Mouse (Mus musculus) embryonic facial prominence, embryonic 12.5 days (tissue): ENCODE data around the gene Gm7168. TPM values are rescaled to one million over a fixed set of nuclear protein-coding genes. Genes with fewer than 3 reads are reported as not detected.
"Not testable (repeated sequence)": the region's sequence is repeated elsewhere in the genome, so short reads cannot be mapped to it uniquely, and the experiment has no call there.

Source experiments
- ATAC-seq: fragments of 200-750 bp; cut with Nextera tagmentation; 2 replicates; pipeline ENCODE4 v1.8.0; 2017; ENCODE audit not compliant: insufficient number of reproducible peaks, insufficient read depth, low FRiP score, low TSS enrichment
- H3K27ac ChIP-seq: fragments of 300-500 bp; sonication (generic); 2 replicates; pipeline ENCODE4 v1.5.1; 2016; ENCODE audit warnings: mild to moderate bottlenecking
- H3K27me3 ChIP-seq: fragments of 300-500 bp; sonication (generic); 2 replicates; pipeline ENCODE4 v1.6.1; 2016; ENCODE audit warnings: mild to moderate bottlenecking, moderate library complexity
- H3K36me3 ChIP-seq: fragments of 300-500 bp; sonication (generic); 2 replicates; pipeline ENCODE4 v1.6.1; 2016; ENCODE audit warnings: mild to moderate bottlenecking
- H3K4me1 ChIP-seq: fragments of 300-500 bp; sonication (generic); 2 replicates; pipeline ENCODE4 v1.6.1; 2016
- H3K4me2 ChIP-seq: fragments of 300-500 bp; sonication (generic); replicated peaks from 2 replicates; pipeline ENCODE4 v1.6.1; 2016; ENCODE audit warnings: mild to moderate bottlenecking, moderate library complexity
- H3K4me3 ChIP-seq: fragments of 300-500 bp; sonication (generic); 2 replicates; pipeline ENCODE4 v1.5.1; 2016; ENCODE audit warnings: mild to moderate bottlenecking
- H3K9ac ChIP-seq: fragments of 300-500 bp; sonication (generic); 2 replicates; pipeline ENCODE4 v1.6.1; 2016; ENCODE audit warnings: mild to moderate bottlenecking, moderate library complexity
- H3K9me3 ChIP-seq: fragments of 300-500 bp; sonication (generic); 2 replicates; pipeline ENCODE4 v1.6.1; 2016; ENCODE audit warnings: mild to moderate bottlenecking, moderate library complexity
- WGBS: fragments of 180-500 bp; shearing (Covaris S2); methylation state at CpG from one replicate; pipeline ENCODE4 v1.1.7; 2016; 5-methylcytosine and 5-hydroxymethylcytosine counted together
- polyA plus RNA-seq: library from polyadenylated mRNA; unstranded; fragments of >200 nt; fragmentation: Nextera tagmentation; extraction: Ambion mirVana; gene quantifications from 2 replicates; pipeline ENCODE4 v1.2.1, GENCODE M21; 2016

Gm7168 gene
- polyA plus RNA-seq, 1 experiment from 2014 or later, result not detected

- 93% methylated on average over 2 of the region's 2 CpGs for WGBS
These were observed 12.8 kb upstream of the Gm7168 start for GRCm38 (mm10) chr17:13935364-13935763.

GRCm38 (mm10) chr17:13937787-13938186, 10.4 kb upstream of the Gm7168 start:
- H3K27me3 ChIP-seq, result no peaks in the 10 kb centered on the region
- no peak overlapping the region for H3K4me2 ChIP-seq
- no peak overlapping the region for H3K27ac ChIP-seq
- no peaks in the 10 kb centered on the region for H3K4me1 ChIP-seq
- no peak for ATAC-seq
- H3K4me3 ChIP-seq, result no peak overlapping the region
- H3K36me3 ChIP-seq, result no peaks in the 10 kb centered on the region
- no peaks in the 10 kb centered on the region for H3K9me3 ChIP-seq
- WGBS, result 93% methylated on average over 4 of the region's 4 CpGs
- no peak overlapping the region for H3K9ac ChIP-seq

More at GRCm38 (mm10) chr17:13935364-13935763, 12.8 kb upstream of the Gm7168 start:
- H3K4me1 ChIP-seq, H3K27me3 ChIP-seq, H3K9ac ChIP-seq, H3K27ac ChIP-seq, ATAC-seq, H3K4me3 ChIP-seq, H3K9me3 ChIP-seq, H3K4me2 ChIP-seq, H3K36me3 ChIP-seq: not testable (repeated sequence)

- no peak overlapping the region for H3K4me3 ChIP-seq
- no peaks in the 10 kb centered on the region for H3K27me3 ChIP-seq
- no peak for ATAC-seq
- H3K9me3 ChIP-seq, result no peaks in the 10 kb centered on the region
- H3K27ac ChIP-seq, result no peak overlapping the region
- no peak overlapping the region for H3K4me2 ChIP-seq
- 90% methylated on average over 3 of the region's 3 CpGs for WGBS
- H3K4me1 ChIP-seq, result no peaks in the 10 kb centered on the region
- no peaks in the 10 kb centered on the region for H3K36me3 ChIP-seq
- H3K9ac ChIP-seq, result no peak overlapping the region
These were observed 9.5 kb upstream of the Gm7168 start for GRCm38 (mm10) chr17:13938652-13939051.

DNA sequence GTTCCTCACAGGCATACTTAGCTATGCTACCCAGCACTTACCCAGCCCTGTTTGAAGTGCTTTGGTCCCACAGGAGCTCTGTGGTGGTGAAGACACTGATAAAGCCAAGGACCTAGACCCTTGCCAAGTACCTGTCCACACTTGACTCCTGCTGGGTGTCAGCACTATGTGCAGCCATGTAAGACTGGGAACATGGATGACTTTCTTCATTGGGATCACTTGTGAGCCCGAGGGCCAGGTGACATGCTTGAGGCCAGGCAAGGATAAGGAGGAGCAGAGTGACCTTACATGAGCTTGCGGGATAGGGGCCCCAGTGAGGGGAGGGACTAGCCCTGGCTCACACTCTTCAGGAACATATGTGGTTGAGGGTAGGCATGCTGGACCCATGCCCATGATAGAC, 8.9 kb upstream of the Gm7168 start:
- WGBS, result 84% methylated on average over 2 of the region's 2 CpGs
- not testable (repeated sequence) for ATAC-seq

DNA sequence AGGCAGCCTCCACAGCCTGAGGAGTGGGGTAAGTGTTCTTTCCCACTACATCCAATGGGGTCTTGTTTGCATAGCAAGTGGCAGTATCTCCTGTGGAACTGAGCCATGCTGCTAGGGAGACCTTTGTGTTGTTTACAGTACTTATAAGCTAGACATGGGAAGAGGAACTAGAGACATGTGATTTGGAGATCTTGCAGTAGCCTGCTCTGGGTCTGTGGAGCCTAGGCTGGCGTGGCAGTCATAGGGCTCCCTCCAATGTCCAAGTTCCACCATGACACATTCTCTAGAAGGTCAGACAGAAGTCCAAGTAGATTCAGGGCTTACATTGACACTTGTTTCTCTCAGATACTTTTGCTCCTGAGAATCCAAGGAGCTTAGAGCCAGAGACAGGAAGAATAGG, 7.7 kb upstream of the Gm7168 start:
- Histone ChIP-seq H3K4me3 (no peak overlapping the region), H3K4me2 (no peak overlapping the region), H3K27me3 (no peaks in the 10 kb centered on the region), H3K9ac (no peak overlapping the region), H3K36me3 (no peaks in the 10 kb centered on the region), H3K27ac (no peak overlapping the region), H3K4me1 (no peaks in the 10 kb centered on the region), H3K9me3 (no peaks in the 10 kb centered on the region)
- WGBS, result 74% methylated on average over 1 of the region's 1 CpGs
- ATAC-seq, result no peak

More for the DNA sequence above, 8.9 kb upstream of the Gm7168 start:
- H3K4me1 ChIP-seq, H3K4me3 ChIP-seq, H3K36me3 ChIP-seq, H3K27me3 ChIP-seq, H3K4me2 ChIP-seq, H3K27ac ChIP-seq, H3K9me3 ChIP-seq, H3K9ac ChIP-seq: not testable (repeated sequence)

- H3K27ac ChIP-seq, H3K9ac ChIP-seq, H3K4me3 ChIP-seq, H3K27me3 ChIP-seq, H3K9me3 ChIP-seq, ATAC-seq, H3K36me3 ChIP-seq, H3K4me1 ChIP-seq, H3K4me2 ChIP-seq: not testable (repeated sequence)
- 80% methylated on average over 1 of the region's 1 CpGs for WGBS
These were observed 3.4 kb downstream of the Gm7168 start for GRCm38 (mm10) chr17:13951570-13951969.

DNA sequence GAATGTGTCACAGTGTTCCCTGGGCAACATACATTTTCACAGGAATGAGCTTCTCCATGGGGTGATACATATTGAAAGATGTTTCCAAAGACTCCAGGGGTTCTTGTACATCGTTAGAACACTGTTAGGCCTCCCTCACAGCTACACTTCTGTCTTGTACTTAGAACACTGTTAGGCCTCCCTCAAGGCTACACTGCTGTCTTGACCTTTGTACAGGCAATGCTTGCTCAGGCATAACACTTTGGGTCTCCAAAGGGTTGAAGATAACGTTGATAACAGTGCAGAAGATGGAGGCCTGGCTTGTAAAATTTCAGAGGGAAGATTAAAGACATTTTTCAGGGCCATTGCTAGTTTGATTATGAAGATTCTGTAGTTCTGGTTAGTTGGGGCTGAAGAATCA, 10.0 kb downstream of the Gm7168 start:
- H3K36me3 ChIP-seq, H3K9ac ChIP-seq, H3K27ac ChIP-seq, H3K4me3 ChIP-seq, H3K9me3 ChIP-seq, H3K4me1 ChIP-seq, H3K4me2 ChIP-seq, H3K27me3 ChIP-seq, ATAC-seq: not testable (repeated sequence)
- 60% methylated on average over 1 of the region's 2 CpGs for WGBS

- H3K4me2 ChIP-seq, H3K9ac ChIP-seq, H3K4me1 ChIP-seq, H3K4me3 ChIP-seq, H3K27ac ChIP-seq, H3K9me3 ChIP-seq, H3K27me3 ChIP-seq, H3K36me3 ChIP-seq, ATAC-seq: not testable (repeated sequence)
- 86% methylated on average over 3 of the region's 3 CpGs for WGBS
These were observed 14.1 kb downstream of the Gm7168 start for GRCm38 (mm10) chr17:13962245-13962644.

DNA sequence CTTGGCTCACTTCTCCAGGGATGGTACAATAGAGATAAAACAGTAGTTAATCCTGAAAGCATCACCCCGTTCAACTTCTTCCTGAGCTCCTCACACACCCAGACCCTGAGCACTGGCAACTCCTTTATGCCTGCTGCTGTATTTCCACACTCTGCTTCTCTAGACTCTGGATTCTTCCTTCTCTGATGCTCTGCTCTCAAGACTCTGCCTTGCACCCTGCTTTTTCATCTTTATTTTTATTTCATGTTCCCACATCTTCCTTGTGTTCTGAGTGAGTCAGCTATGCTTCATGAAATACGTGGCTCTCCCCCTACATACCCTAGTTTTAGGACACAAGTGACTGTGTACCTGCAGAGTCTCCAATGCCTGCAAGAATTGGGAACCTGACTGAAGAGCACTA, 16.9 kb downstream of the Gm7168 start:
- not testable (repeated sequence) for ATAC-seq, H3K4me1 ChIP-seq, H3K9me3 ChIP-seq, H3K36me3 ChIP-seq, H3K9ac ChIP-seq, H3K4me3 ChIP-seq, H3K27ac ChIP-seq, H3K27me3 ChIP-seq, H3K4me2 ChIP-seq
- 78% methylated on average over 1 of the region's 2 CpGs for WGBS

DNA sequence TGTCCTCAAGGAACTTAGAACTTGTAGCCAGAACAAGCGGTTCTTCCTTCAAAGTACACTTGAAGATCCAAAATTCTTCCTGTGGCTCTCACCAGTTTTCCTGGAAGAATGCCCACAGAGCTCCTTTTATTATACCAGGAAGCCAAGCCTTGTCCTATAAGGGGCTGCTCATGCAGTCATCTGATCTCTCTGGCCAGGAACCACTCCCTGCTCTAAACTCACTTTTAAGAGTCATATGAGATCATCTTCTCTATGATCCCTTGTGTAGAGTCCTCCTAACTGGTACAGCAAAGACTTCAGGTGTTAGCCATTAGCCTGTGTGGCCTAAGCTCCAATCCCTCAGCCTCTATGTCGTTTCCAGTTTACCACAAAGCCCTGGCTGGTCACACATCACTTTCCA, 21.7 kb downstream of the Gm7168 start:
- ATAC-seq, H3K4me3 ChIP-seq, H3K9me3 ChIP-seq, H3K4me2 ChIP-seq, H3K9ac ChIP-seq, H3K27me3 ChIP-seq, H3K4me1 ChIP-seq, H3K27ac ChIP-seq, H3K36me3 ChIP-seq: not testable (repeated sequence)
- 56% methylated on average over 1 of the region's 2 CpGs for WGBS

- not testable (repeated sequence) for ATAC-seq, H3K9ac ChIP-seq, H3K4me1 ChIP-seq, H3K4me3 ChIP-seq, H3K4me2 ChIP-seq, H3K27ac ChIP-seq, H3K36me3 ChIP-seq, H3K9me3 ChIP-seq, H3K27me3 ChIP-seq
- 82% methylated on average over 2 of the region's 5 CpGs for WGBS
These were observed 22.6 kb downstream of the Gm7168 start for GRCm38 (mm10) chr17:13970796-13971195.

DNA sequence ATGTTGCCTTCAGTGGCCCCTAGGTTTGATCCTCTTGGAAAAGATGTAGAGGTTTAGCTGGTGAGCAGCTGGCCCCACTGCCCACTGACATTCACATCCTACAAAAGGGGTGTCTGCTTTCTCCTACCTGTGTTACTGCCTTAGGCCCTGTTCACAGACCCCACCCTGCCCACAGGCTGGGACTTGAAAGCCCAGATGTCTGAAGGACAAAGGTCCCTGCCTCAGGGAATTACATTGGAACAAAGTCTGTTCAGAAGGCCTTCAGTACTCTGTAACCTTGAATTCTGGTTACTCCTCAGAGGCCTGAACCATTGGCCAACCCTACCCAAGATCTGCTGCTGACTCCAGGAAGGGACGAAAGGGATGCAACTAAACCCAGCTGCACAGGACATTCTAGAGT, 39.5 kb downstream of the Gm7168 start:
- 87% methylated on average over 1 of the region's 1 CpGs for WGBS
- H3K27me3 ChIP-seq, result no peaks in the 10 kb centered on the region
- ATAC-seq, result no peak
- H3K27ac ChIP-seq, result no peak overlapping the region
- no peaks in the 10 kb centered on the region for H3K4me1 ChIP-seq
- H3K36me3 ChIP-seq, result no peaks in the 10 kb centered on the region
- H3K4me2 ChIP-seq, result no peak overlapping the region
- no peak overlapping the region for H3K9ac ChIP-seq
- H3K4me3 ChIP-seq, result no peak overlapping the region
- H3K9me3 ChIP-seq, result no peaks in the 10 kb centered on the region

DNA sequence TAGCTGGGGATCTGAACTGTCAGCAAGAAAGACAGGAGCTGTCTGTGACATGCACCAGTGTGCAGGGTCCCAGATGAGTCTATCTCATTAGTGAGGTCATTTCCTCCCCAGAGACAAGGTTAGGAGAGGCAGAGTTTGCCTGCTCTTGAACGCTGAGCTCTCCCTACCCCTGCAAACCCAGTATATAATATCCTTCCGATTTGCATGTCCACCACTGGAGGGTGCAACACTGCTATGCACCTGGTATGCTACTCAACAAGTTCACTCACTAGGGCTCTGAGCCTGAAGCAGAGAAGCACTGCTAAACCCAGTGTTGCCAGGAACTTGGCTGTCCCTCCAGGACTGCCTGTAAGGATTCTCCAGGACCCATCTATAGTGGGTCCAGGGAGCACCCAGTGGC, 45.3 kb downstream of the Gm7168 start:
- not testable (repeated sequence) for H3K27me3 ChIP-seq, H3K9ac ChIP-seq, H3K4me2 ChIP-seq, H3K4me1 ChIP-seq, H3K27ac ChIP-seq, ATAC-seq, H3K36me3 ChIP-seq, H3K9me3 ChIP-seq, H3K4me3 ChIP-seq
- 54% methylated on average over 2 of the region's 2 CpGs for WGBS
